Mouse (Mus musculus) right cerebral cortex, postnatal 25 days (tissue): ENCODE measurements around the gene Il12rb2.
A peak's percentile ranks its signal among the peaks of the same experiment; 100 is the strongest.

Experiments
- DNase-seq: peaks from one replicate; pipeline ENCODE4 v3.0.0; 2022

Gene Il12rb2

DNA sequence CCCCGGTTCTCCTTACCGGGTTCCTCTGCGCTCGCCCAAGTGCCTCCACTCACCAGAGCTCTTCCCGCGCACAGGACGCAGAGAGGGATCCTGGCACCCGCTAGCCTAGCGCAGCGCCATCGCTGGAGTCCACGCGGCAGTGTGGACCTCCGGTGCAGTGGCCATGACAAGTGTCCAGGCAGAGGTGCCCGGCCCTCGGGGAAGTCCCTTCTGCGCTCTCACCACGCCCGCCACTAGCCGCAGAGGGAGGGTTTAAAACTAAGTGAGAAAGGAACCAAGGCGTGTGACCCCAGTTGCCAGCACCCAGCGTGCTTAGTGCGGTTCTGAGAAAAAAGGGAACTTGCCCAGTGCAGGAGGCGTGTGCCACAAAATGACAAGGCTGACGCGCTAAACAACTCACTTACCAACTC is at the start of gene Il12rb2:
TSS of gene Il12rb2 (minus strand) at position 207 of the 410 bp plus-strand sequence.
- peak; percentile 14 for DNase-seq

DNA sequence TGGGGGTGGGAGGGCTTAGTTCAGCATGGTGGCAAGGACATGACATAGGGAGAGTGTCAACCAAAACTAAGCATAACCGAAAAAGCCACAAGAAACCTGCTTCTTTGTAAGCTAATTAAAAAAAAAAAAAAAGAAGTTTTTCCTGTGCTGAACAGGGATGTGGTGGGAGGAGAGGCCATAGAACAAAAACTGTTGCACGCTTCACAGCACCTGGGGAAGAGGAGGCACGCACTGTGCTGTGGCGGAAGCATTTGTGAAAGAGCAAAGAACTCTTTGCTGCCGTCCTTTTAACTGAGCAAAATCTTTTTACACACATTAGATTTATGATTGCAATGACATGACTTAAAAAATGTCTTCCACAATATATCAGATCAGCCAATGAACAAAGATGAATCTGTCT is 45.8 kb upstream of the Il12rb2 start:
- no peak for DNase-seq

DNA sequence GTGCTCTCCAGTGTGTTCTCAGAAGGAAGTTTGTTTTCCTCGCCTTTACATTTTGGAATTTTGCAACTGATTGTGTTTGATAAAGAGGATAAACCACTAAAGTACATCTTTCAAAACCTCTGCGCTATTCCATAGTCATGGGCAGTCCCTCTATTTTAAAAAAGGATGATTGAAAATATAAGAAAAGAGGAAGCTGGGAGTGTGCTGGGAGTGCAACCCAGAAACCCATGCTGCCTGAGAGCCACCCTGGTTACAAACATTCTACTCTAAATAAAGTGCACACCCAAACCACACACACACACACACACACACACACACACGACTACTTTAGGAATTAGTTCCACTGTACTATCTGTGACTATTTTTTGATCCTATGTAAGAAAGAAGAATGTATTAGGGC is 40.6 kb upstream of the Il12rb2 start:
- no peak for DNase-seq

DNA sequence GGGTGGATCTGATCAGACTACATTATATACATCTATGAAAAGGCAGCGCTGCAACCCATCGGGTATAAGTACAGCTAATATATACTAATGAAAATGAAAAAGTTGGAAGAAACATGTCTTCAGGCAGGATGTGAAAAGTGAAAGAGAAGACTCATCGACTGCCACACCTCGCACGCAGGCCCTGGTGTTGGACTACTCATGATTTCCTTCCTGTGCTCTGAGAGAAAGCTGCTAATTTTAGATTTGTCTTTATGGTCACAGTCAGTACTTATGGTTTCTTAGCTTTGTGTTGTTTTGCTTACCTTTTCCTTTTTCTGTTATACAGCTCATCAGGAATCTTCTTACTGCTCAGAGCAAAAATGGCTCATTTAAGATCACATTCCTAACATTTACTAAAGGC is 39.3 kb upstream of the Il12rb2 start:
- no peak for DNase-seq

DNA sequence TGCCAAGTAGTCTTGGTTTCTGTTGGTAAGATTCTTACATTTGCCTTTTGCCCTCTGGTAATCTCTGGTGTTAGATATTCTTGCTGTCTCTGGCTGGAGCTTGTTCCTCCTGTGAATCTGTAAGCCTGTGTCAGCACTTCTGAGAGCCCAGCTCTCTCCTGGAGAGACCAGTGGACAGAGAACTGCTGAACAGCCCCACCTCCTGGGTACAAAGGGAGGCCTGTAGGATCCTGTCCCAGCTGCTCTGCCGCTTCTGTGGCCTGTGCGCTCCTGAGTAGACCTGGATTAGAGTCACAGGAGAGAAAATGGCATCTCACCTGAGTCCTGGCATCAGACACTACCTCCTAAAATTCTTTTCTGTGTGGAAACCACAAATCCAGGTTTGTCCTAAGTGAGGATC is 37.4 kb upstream of the Il12rb2 start:
- DNase-seq: no peak

DNA sequence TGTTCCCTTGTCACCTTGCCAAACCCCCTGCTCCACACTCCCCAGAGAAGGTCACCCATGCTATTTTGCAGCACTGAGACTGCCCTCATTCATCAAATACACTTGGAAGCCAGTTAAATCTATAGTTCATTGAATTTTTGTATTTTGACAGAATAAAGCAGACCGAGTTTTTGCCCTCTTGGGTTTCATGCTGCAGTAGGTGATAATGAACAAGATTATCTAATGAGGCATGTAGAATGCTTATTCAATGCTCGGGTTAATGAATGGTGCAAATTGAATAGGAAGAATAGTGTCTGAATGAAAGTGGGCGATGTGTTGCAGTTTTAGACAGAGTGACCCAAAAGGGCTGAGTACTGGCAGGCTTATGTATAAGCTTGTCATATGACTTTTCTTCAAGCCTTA is 29.3 kb upstream of the Il12rb2 start:
- no peak for DNase-seq

DNA sequence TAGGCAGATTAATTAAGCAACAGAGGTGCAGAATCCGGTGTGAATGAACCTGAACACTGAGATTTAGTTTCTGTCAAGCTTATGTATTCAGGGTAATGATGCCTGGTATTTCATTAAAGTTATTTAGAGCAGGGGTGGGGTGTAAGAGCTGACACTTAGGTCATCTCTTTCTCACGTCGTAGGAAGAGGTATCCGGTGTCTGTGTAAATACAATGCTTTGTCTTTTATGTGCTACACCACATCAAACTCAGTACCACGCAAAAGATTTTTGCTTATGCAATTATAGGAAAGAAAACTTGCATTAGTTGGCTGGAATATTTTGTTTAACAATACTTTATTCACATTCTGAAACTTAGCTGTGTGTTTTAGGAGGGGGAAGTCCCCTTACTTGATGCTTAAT is 23.6 kb upstream of the Il12rb2 start:
- no peak for DNase-seq

DNA sequence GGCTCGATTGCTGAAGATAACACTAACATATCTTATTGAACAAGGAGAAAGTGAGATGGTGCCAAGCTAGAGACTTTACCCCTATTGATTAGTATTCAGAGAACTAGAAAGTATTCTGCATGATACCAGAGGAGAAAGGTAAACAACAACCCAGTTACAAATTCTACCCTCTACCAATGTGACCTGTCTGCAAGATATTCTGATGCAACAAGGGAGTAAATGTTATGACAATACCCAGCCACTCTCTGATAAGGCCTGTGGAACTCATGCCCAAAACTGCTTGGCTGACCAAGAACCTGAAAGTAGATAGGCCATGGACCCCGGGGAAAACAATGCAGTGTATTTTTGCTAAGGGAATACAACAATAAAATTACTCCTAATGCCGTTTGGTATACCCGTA is 10.2 kb downstream of the Il12rb2 start:
- DNase-seq: no peak

DNA sequence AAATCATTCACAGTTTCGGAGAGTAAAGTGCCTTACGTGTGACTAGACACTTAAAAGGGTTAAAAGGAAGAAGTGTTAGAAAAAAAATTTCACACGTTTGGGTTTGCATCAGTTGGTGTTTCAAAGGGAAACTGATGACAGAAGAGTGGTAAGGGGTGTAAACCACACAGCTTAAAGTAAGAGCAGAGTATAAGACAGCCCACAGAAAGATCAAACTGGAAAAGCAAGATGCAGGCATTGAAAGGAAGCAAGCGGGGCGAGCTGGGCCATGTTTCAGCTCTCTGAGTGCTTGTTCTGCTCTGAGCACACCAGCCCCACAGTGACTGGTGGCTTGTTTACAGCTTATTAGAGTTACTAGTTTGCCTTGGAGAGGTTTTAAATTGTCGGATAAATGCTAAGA is 27.9 kb downstream of the Il12rb2 start:
- DNase-seq: no peak

DNA sequence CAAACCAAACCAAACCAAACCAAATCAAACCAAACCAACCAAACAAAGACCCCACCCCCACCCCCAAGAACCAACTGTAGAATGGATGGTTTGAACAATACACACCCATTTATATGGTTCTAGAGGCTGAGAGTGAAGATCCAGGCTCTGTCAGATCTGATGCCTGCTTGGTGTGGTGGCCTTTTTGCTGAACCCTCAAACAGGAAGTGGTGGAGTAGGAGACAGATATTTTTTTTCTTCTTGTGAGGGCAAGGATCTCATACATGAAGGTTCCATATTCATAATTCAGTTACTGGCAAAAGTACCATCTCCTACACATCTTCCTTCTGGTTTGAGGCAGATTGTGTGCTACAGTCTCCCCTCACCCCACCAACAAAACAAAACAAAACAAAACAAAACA is 36.5 kb downstream of the Il12rb2 start:
- DNase-seq: no peak

DNA sequence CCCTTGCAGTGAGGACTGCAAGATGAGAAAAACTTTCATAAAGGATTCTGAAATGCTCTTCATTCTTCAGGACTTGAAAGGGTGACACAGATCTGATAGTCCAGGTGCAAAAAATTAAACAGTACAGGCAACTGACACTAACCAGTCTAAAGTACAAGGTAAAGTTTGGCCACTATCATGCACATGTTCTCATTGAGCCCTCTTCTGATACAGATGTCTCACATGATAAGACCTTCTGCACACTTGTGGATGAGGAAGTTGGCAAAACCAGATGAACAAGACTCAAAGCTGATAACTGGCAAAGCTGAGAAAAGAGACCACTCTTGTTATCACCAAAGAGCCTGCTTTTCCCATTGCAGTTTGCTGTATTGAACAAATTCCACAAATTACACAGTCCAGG is 38.0 kb downstream of the Il12rb2 start:
- DNase-seq: no peak

DNA sequence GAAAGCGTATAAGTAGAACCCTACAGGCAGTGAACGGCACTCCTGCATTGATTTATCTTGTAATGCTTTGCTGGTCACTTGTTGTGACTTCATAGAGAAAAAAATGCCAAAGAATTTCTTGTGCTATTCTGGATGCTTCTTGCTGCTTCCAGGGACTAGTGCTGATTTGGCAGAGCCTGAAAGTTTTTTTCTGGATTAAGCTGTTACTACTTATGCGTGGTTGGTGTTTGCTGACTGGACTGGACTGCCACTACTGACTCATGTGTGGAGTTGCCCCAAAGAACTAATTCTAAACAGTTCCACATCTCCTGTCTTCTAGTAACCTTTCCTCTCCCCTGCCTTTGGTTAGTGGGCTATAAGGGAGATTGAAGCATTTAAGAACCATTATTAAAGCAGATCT is 52.2 kb downstream of the Il12rb2 start:
- DNase-seq: no peak

DNA sequence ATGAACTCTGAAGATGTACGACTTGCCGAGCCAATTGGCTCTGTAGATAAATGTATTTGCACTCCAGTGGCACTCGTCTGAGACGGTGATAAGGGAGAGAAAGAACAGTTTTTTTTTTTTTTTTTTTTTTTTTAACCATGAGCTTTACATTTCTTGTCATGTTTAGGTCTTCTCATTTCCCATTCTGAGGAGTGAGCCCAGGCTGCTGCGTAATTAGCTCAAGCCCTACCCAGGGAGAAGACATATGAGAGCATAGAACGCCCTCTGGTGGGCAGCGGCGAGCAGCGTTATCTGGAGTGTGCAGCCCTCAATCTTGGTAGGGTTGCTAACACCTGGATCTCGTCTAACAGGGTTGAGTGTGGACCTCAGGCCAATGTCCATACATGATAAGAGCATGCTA is 57.5 kb downstream of the Il12rb2 start:
- peak; percentile 56 for DNase-seq

DNA sequence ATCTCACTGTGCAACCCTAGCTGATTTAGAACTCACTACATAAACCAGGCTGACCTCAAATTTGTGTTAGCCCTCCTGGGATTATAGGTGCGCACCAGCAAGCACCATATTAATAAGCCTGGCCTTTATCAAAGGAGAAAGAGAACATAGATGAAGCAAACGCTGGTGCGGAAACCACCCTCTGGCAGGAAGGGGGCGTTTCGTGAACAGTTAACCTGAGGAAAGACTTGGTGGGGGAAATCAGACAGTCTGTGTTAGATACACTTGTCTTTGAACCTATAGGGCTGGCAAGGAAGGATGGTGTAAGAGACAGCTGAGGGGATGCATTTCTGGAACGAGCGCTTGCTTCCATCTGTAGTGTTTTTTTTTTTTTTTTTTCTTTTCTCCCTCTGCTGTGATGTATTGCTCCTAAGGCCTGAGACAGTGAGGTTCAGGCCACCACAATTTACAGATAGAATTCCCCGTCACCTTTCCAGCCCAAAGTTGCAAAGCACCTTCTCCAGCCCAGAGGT is 58.1 kb downstream of the Il12rb2 start:
- no peak for DNase-seq

DNA sequence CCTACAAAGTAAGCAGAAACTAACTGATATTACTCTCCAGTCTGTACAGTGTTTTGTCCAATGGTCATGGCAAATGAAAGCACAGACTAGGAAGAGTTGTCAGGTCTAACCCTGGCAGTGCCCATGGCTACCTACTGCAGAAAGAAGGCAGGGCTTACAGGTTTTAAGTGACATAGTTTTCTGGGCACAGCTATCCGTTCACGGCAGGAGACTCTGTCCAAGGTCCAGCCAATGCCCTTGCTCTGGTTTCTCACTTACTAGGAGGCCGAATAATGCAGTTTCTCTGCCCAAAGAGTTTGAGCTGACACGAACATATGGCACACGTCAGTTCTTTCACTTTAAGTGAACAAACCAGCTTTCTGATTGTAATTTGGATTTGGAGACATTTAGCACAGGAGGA is 58.9 kb downstream of the Il12rb2 start:
- DNase-seq: no peak

DNA sequence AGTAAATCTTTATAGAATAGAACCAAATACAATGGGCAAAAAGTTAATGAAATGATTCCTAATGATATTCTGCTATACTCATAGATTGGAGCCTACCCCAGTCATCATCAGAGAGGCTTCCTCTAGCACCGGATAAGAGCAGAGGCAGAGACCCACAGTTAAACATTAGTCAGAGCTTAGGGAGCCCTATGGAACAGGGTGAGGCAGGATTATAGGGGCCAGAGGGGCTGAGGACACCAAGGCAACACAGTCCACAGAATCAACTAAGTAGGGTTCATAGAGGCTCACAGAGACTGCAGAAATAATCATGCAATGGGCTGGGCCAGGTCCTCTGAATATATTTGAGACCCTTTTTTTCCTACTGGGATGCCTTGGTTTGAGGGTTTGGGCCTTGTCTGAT is 61.3 kb downstream of the Il12rb2 start:
- no peak for DNase-seq

DNA sequence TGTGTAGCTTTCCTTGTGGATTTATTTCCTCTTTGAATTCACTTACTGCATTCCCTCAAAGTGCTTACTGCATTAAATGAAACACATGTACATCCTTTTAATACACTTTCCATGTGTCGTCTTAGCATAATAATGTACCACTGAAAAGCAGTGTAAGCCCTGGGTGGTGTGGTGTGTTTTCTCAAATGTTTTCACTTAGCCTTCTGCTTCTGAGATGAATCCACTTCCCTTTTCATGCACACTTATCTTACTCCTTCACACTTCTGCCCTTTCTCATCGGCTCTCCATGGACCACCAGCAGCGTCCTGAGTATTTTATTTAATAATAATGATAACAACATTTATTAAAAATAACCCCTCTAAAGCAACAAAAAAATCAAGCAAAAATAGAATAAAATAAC is 66.2 kb downstream of the Il12rb2 start:
- no peak for DNase-seq

DNA sequence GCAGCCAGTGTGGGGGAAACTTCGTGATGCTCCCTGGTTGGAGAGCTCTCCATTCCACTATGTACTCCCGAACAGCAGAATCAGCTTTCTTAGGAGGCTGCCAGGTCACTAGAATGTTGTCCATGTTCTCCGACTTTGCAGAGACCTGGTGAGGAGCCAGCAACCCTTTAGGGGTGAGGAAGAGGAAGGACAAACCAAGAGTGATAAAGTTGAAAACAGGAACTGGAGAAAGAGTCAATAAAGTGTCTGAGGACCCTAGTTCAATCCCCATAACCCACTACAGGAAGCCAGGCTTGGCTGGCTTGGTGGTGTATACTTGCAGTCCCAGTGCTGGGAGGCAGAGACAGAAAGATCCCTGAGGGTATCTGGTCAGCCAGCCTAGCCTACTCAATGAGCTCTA is 67.0 kb downstream of the Il12rb2 start:
- no peak for DNase-seq

DNA sequence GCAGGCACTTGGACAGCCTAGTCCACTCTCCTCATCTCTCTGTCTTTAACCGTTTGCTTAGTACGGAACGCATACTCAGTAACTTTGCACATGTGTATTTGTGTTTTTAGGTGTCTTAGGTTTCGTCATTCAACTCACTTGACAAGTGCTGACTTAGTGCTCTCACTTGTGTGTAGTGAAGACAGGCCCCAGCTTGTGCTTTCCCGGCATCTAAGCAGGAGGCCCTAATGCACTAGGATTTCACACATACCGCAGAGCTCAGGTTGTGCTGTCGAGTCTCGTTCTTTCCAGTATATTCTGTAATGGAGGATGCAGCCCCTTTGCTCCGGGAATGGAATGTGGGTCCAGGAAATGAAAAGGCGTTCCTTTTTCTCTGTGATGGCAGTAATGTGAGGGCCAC is 72.8 kb downstream of the Il12rb2 start:
- DNase-seq: no peak

DNA sequence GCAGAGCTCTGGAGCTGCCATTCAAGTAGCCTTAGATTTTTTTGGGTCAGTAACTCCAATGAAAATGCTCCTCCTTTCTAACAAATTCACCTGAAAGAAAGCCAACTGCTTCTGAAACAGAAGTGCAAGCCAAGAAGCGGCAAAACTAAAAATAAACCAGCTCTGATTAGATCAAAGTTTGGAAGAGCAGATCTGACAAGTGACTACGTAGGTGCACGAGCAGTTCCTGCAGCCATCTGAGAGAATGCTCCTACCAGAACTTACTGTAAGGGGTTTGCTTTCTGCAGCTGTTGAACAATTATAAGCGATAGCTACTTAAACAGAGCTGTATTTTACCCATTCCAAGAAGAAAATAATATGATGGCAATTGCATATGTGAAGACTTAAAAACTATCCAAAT is 73.5 kb downstream of the Il12rb2 start:
- no peak for DNase-seq

DNA sequence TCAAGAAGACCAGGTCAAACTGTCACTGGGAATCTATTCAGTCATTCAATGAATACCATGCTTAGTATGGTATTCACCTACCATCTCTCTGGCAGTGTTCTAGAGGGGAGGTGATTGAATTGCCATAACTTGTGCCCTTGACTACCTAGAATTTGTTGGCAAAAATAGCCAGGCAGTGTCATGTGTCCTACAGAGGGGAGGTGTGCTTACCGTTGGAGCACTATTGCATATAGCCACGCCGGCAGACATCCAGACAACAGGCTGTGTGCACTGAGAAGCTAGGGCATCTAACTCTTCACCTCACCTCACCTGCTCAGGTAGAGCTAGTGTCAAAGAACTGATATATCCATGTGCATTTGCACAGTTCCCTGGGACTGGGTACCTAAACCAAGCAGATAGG is 74.8 kb downstream of the Il12rb2 start:
- DNase-seq: no peak

DNA sequence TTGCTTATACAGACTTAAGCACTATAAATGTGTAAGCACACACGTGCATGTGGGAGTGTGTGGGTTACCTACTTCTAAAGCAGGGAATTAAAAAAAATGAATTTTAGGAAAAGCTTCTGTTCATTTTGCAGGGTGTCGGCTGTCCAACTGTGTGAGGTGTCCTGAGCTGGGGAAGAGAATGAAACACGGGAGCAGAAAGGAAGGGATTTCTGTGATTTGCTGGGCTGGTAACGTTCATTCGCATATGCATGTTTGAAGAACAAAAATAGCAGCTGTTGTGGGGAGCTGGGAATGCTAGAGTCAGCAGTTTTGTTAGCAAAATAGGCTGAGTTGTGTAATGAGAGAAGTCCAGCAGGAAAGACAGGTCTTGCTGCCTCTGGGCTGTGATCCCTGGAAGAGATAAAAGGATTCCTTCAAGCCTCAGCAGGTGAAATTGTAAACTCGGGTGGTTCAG is 75.3 kb downstream of the Il12rb2 start:
- peak; percentile 35 for DNase-seq

DNA sequence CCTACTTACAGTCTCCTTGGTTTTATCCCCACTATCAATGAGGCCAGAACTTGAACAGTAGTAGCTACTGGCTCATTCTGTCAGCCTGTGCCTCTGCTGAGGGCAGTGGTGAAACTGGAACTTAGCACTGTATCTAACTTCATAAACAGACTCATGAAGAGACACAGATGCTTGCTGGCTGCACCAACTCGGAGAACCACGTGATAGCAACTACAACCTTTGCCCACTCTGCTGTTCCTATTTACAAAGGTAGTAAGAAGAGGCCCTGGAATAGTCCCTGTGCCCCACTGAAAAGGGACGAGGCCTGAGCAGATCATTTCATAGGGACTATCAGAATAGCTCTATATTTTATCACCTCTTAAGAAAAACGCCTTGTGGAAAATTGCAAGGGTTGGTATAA is 75.7 kb downstream of the Il12rb2 start:
- DNase-seq: no peak

DNA sequence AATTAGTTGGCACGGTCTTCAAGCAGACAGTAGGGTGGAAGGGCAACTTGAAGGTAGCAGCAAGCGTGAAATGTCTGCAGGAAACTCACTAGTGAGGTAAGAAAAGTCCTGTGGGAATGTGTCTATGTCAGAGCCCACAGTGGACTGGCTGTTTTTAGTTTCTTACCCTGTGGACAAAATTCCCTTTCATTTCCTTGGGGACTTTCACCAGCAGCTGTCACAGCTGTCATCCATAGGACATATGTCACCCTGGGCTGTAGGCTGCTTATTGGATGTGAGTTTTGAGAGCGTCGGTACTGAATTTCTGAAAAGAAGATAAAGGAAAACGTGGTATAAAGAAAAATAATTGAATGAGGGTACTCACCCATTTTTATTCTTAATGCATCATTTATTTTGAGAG is 77.2 kb downstream of the Il12rb2 start:
- DNase-seq: no peak

DNA sequence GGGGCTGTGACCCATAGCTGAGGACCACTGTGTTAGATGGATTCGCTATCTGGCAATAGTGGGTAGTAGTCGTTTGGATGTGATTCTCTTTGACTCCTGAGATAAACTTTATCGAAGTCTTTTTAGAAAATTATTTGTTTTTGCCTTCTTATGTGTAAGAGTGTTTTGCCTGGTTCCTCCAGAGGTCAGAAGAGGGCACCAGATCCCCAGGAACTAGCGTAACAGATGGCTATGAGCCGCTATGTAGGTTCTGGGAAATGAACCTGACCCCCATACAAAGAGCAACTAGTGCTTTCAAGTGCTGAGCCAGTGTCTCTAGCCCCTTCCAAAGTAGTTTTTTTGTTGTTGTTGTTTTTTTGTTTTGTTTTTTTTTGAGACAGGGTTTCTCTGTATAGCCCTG is 79.9 kb downstream of the Il12rb2 start:
- no peak for DNase-seq

DNA sequence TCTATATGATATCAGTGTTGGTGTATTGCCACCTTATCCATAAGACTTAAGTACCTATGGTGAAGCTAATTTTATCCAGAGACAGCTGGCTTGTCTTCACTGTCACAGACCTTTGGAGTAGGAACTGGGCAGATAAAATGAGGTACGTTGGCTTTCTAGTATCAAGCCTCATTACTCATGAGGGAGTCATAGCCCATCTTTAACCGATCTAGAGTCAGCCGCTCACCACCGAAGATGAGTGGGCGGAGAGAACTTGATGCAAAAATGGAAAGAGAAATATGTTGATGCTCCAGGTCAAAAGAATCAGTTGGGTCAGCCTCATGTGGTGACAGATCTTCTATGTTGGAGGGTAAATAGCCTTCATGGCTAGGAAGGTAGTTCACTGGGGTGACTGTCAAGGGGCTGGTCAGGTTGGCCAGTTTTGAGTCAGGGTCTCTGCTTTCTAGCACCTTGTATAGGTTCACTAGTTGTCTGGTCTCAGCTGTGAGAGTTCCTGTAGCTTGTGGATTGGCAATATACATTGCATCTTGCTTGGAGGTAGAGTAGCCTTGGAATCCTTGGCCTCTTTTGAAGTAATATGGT is 83.9 kb downstream of the Il12rb2 start:
- no peak for DNase-seq
